Mouse (Mus musculus) kidney, embryonic 14.5 days (tissue): ENCODE data around the gene Dzip3. TPM values are rescaled to one million over a fixed set of nuclear protein-coding genes. Genes with fewer than 3 reads are reported as not detected.

Source experiments
- ATAC-seq: fragments of 200-750 bp; cut with Nextera tagmentation; 2 replicates; pipeline ENCODE4 v1.8.0; 2017; ENCODE audit warnings: moderate number of reproducible peaks, mild to moderate bottlenecking, moderate TSS enrichment, moderate library complexity; ENCODE audit not compliant: low FRiP score, low TSS enrichment
- H3K27ac ChIP-seq: fragments of 300-500 bp; sonication (generic); 2 replicates; pipeline ENCODE4 v1.5.1; 2014; ENCODE audit warnings: low read depth, mild to moderate bottlenecking, low read length, moderate library complexity, mixed read lengths
- H3K27me3 ChIP-seq: fragments of 300-500 bp; sonication (generic); 2 replicates; pipeline ENCODE4 v1.6.1; 2014; ENCODE audit warnings: mild to moderate bottlenecking, low read length; ENCODE audit not compliant: control insufficient read depth, insufficient read depth
- H3K36me3 ChIP-seq: fragments of 300-500 bp; sonication (generic); 2 replicates; pipeline ENCODE4 v1.6.1; 2014; ENCODE audit warnings: low read length, mixed read lengths; ENCODE audit not compliant: control insufficient read depth, insufficient read depth
- H3K4me1 ChIP-seq: fragments of 300-500 bp; sonication (generic); 2 replicates; pipeline ENCODE4 v1.6.1; 2014; ENCODE audit warnings: low read length, mixed read lengths; ENCODE audit not compliant: control insufficient read depth, insufficient read depth
- H3K4me2 ChIP-seq: fragments of 300-500 bp; sonication (generic); replicated peaks from 2 replicates; pipeline ENCODE4 v1.6.1; 2014; ENCODE audit warnings: low read depth, mild to moderate bottlenecking, low read length
- H3K4me3 ChIP-seq: fragments of 300-500 bp; sonication (generic); 2 replicates; pipeline ENCODE4 v1.5.1; 2014; ENCODE audit warnings: mild to moderate bottlenecking, low read length
- H3K9ac ChIP-seq: fragments of 300-500 bp; sonication (generic); 2 replicates; pipeline ENCODE4 v1.6.1; 2014; ENCODE audit warnings: low read depth, mild to moderate bottlenecking, low read length, moderate library complexity
- H3K9me3 ChIP-seq: fragments of 300-500 bp; sonication (generic); 2 replicates; pipeline ENCODE4 v1.6.1; 2016; ENCODE audit warnings: low read length; ENCODE audit not compliant: control insufficient read depth
- WGBS: fragments of 180-500 bp; shearing (Covaris S2); extraction: QIAGEN DNeasy Blood & Tissue Kit; methylation state at CpG from one replicate; pipeline ENCODE4 v1.1.7; 2014; 5-methylcytosine and 5-hydroxymethylcytosine counted together
- polyA plus RNA-seq: library from polyadenylated mRNA; unstranded; fragments of >200 nt; fragmentation: Nextera tagmentation; extraction: Ambion mirVana; gene quantifications from 2 replicates; pipeline ENCODE4 v1.2.1, GENCODE M21; 2014

Dzip3 gene
- 37.8 and 44.2 TPM in 2 replicates for polyA plus RNA-seq

GRCm38 (mm10) chr16:48993559-48994342 lies at the start of gene Dzip3, which contains the start of gene Cip2a:
Gene Dzip3 (minus strand): TSS chr16:48994165.
Gene Cip2a (plus strand): TSS chr16:48994185.
- peak within 1 kb of the TSS; percentile 98 for H3K9ac ChIP-seq
- H3K9me3 ChIP-seq, result no peaks in the 10 kb centered on the region
- H3K36me3 ChIP-seq, result no peaks in the 10 kb centered on the region
- under 1% methylated on average over 74 of the region's 74 CpGs for WGBS
- H3K27ac ChIP-seq, result peak within 1 kb of the TSS; percentile 94
- peak within 1 kb of the TSS; percentile 92 for H3K4me3 ChIP-seq
- H3K4me1 ChIP-seq, result peaks cover 9% of the 10 kb centered on the region; the same call in 1 of the 2 replicates
- no peaks in the 10 kb centered on the region for H3K27me3 ChIP-seq
- peak; percentile 99 for ATAC-seq
- peak within 1 kb of the TSS; percentile 59 for H3K4me2 ChIP-seq

GRCm38 (mm10) chr16:49040554-49041221 lies 46.7 kb upstream of the Dzip3 start:
- no peak overlapping the region for H3K4me2 ChIP-seq
- 84% methylated on average over 3 of the region's 3 CpGs for WGBS
- no peaks in the 10 kb centered on the region for H3K4me1 ChIP-seq
- H3K4me3 ChIP-seq, result no peak overlapping the region
- H3K9me3 ChIP-seq, result no peaks in the 10 kb centered on the region
- ATAC-seq, result no peak
- H3K36me3 ChIP-seq, result no peaks in the 10 kb centered on the region
- no peak overlapping the region for H3K27ac ChIP-seq
- H3K9ac ChIP-seq, result no peak overlapping the region
- H3K27me3 ChIP-seq, result no peaks in the 10 kb centered on the region

- no peaks in the 10 kb centered on the region for H3K27me3 ChIP-seq
- H3K9ac ChIP-seq, result no peak overlapping the region
- no peaks in the 10 kb centered on the region for H3K9me3 ChIP-seq
- ATAC-seq, result no peak
- WGBS, result 88% methylated on average over 4 of the region's 4 CpGs
- no peak overlapping the region for H3K4me2 ChIP-seq
- no peak overlapping the region for H3K27ac ChIP-seq
- H3K4me1 ChIP-seq, result no peaks in the 10 kb centered on the region
- H3K4me3 ChIP-seq, result no peak overlapping the region
- H3K36me3 ChIP-seq, result no peaks in the 10 kb centered on the region
Observed at GRCm38 (mm10) chr16:49037771-49038170, 43.8 kb upstream of the Dzip3 start.

GRCm38 (mm10) chr16:49035852-49036251 lies 41.9 kb upstream of the Dzip3 start:
- H3K36me3 ChIP-seq, result no peaks in the 10 kb centered on the region
- 82% methylated on average over 4 of the region's 4 CpGs for WGBS
- H3K9ac ChIP-seq, result no peak overlapping the region
- H3K4me2 ChIP-seq, result no peak overlapping the region
- H3K27me3 ChIP-seq, result no peaks in the 10 kb centered on the region
- no peaks in the 10 kb centered on the region for H3K4me1 ChIP-seq
- no peak for ATAC-seq
- H3K4me3 ChIP-seq, result no peak overlapping the region
- H3K9me3 ChIP-seq, result no peaks in the 10 kb centered on the region
- no peak overlapping the region for H3K27ac ChIP-seq

- H3K4me1 ChIP-seq, result no peaks in the 10 kb centered on the region
- ATAC-seq, result no peak
- H3K9ac ChIP-seq, result no peak overlapping the region
- H3K9me3 ChIP-seq, result no peaks in the 10 kb centered on the region
- H3K4me3 ChIP-seq, result no peak overlapping the region
- peaks cover 45% of the 10 kb centered on the region for H3K36me3 ChIP-seq
- no peak overlapping the region for H3K4me2 ChIP-seq
- no peak overlapping the region for H3K27ac ChIP-seq
- WGBS, result 80% methylated on average over 5 of the region's 5 CpGs
- no peaks in the 10 kb centered on the region for H3K27me3 ChIP-seq
Observed at GRCm38 (mm10) chr16:49016620-49017332, 22.8 kb upstream of the Dzip3 start.

GRCm38 (mm10) chr16:49004151-49004550 lies 10.2 kb upstream of the Dzip3 start:
- peaks cover 45% of the 10 kb centered on the region for H3K36me3 ChIP-seq

GRCm38 (mm10) chr16:48994343-48994693 lies 353 bp upstream of the Dzip3 start:
- no peaks in the 10 kb centered on the region for H3K9me3 ChIP-seq
- H3K4me3 ChIP-seq, result peak overlapping the region; percentile 92
- H3K36me3 ChIP-seq, result peaks cover under 1% of the 10 kb centered on the region; the same call in 1 of the 2 replicates
- 0% methylated on average over 18 of the region's 18 CpGs for WGBS
- no peak overlapping the region for H3K27ac ChIP-seq
- peak overlapping the region; percentile 59 for H3K4me2 ChIP-seq
- no peak; the same call in 1 of the 2 replicates for ATAC-seq
- H3K9ac ChIP-seq, result peak overlapping the region; percentile 98
- H3K27me3 ChIP-seq, result no peaks in the 10 kb centered on the region
- peaks cover 9% of the 10 kb centered on the region; the same call in 1 of the 2 replicates for H3K4me1 ChIP-seq

More at GRCm38 (mm10) chr16:49004151-49004550, 10.2 kb upstream of the Dzip3 start:
- no peaks in the 10 kb centered on the region for H3K9me3 ChIP-seq
- no peak overlapping the region for H3K4me2 ChIP-seq
- no peaks in the 10 kb centered on the region for H3K4me1 ChIP-seq
- H3K27me3 ChIP-seq, result no peaks in the 10 kb centered on the region
- H3K9ac ChIP-seq, result no peak overlapping the region
- 97% methylated on average over 5 of the region's 5 CpGs for WGBS
- ATAC-seq, result no peak
- no peak overlapping the region for H3K27ac ChIP-seq
- no peak overlapping the region for H3K4me3 ChIP-seq

- Histone ChIP-seq H3K36me3 (no peaks in the 10 kb centered on the region), H3K4me1 (peaks cover 9% of the 10 kb centered on the region; the same call in 1 of the 2 replicates), H3K27ac (peak overlapping the region; percentile 94), H3K4me3 (peak overlapping the region; percentile 92), H3K9ac (peak overlapping the region; percentile 98), H3K27me3 (no peaks in the 10 kb centered on the region), H3K9me3 (no peaks in the 10 kb centered on the region), H3K4me2 (peak overlapping the region; percentile 51)
- ATAC-seq, result no peak
- WGBS, result 3% methylated on average over 9 of the region's 9 CpGs
Observed at GRCm38 (mm10) chr16:48993231-48993558, 770 bp downstream of the Dzip3 start.
